Mouse (Mus musculus) CD4-positive helper T cell, adult 2 months (primary cell): Measurements from ENCODE around the gene Add3.

Experiments
- DNase-seq: peaks from one replicate; pipeline ENCODE4 v3.0.0-alpha.2; 2012; ENCODE audit warnings: low read depth, missing footprints, low spot score

Add3 gene

GRCm38 (mm10) chr19:53140044-53140803 lies at the start of gene Add3:
Gene Add3, plus strand, starts transcription at chr19:53140443.
- DNase-seq = peak; percentile 47

GRCm38 (mm10) chr19:53090677-53091076 lies 49.6 kb upstream of the Add3 start:
- DNase-seq = no peak

- no peak for DNase-seq
These were observed 48.0 kb upstream of the Add3 start for GRCm38 (mm10) chr19:53092251-53092650.

GRCm38 (mm10) chr19:53093294-53093693 lies 46.9 kb upstream of the Add3 start:
- no peak for DNase-seq

GRCm38 (mm10) chr19:53094684-53095083 lies 45.6 kb upstream of the Add3 start:
- DNase-seq = no peak

- no peak for DNase-seq
These were observed 38.6 kb upstream of the Add3 start for GRCm38 (mm10) chr19:53101374-53102300.

- DNase-seq = no peak
These were observed 34.7 kb upstream of the Add3 start for GRCm38 (mm10) chr19:53105374-53106090.

- peak; percentile 15 for DNase-seq
These were observed 33.3 kb upstream of the Add3 start for GRCm38 (mm10) chr19:53106952-53107351.

GRCm38 (mm10) chr19:53107361-53108247 lies 32.6 kb upstream of the Add3 start:
- no peak for DNase-seq

- no peak for DNase-seq
These were observed 28.1 kb upstream of the Add3 start for GRCm38 (mm10) chr19:53111996-53112590.

GRCm38 (mm10) chr19:53119255-53119795 lies 20.9 kb upstream of the Add3 start:
- peak; percentile 18 for DNase-seq

- DNase-seq = no peak
These were observed 19.8 kb upstream of the Add3 start for GRCm38 (mm10) chr19:53120483-53120882.

GRCm38 (mm10) chr19:53122641-53123241 lies 17.5 kb upstream of the Add3 start:
- no peak for DNase-seq

GRCm38 (mm10) chr19:53123301-53123700 lies 16.9 kb upstream of the Add3 start:
- DNase-seq = no peak

- no peak for DNase-seq
These were observed 14.6 kb upstream of the Add3 start for GRCm38 (mm10) chr19:53125679-53126078.

GRCm38 (mm10) chr19:53126546-53126945 lies 13.7 kb upstream of the Add3 start:
- DNase-seq = no peak

- no peak for DNase-seq
These were observed 12.6 kb upstream of the Add3 start for GRCm38 (mm10) chr19:53127320-53128291.

- DNase-seq = no peak
These were observed 11.5 kb upstream of the Add3 start for GRCm38 (mm10) chr19:53128494-53129337.
